Mouse (Mus musculus): ENCODE data around the gene Selplg. TPM values are rescaled to one million over a fixed set of nuclear protein-coding genes. Genes with fewer than 3 reads are reported as not detected.

Selplg gene
- polyA plus RNA-seq, 1 experiment = 11.7 TPM

DNA sequence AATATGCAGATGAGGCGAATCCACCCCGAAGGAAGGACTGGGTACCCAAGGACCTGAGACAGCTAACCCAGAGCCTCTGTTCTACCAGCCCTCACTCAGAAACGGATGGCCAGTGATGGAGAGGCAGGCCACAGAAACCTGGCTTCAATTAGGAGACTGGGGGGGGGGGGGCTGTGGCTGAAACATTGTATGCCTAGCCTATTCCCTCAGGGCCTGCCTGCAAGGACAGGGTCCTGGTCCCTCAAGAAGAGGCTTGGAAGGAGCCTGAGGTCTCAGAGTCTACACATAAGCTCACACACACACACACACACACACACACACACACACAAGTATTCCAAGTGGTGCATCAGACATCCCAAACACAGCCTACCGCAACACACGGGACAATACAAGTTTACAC, 32.8 kb downstream of the Selplg start:
- no peaks in the 10 kb centered on the region for H3K4me1 ChIP-seq (ENCODE audit: control insufficient read depth, insufficient read depth, low read length)
- no peaks in the 10 kb centered on the region for H3K36me3 ChIP-seq (ENCODE audit: control insufficient read depth, insufficient read depth, low read length)
- no peaks in the 10 kb centered on the region for H3K27me3 ChIP-seq (ENCODE audit: control insufficient read depth, insufficient read depth, low read length)
- H3K4me3 ChIP-seq (ENCODE audit: control insufficient read depth, low read depth, low read length) = no peak overlapping the region
- TF ChIP-seq CTCF (IDR thresholded peaks at IDR 0.05; ENCODE audit: control insufficient read depth, insufficient read depth, insufficient replicate concordance, low read depth, low read length) = no peak
- no peak for TF ChIP-seq POLR2A (IDR thresholded peaks at IDR 0.05; ENCODE audit: control insufficient read depth, low read depth, low read length)
- no peak overlapping the region for H3K27ac ChIP-seq (ENCODE audit: control insufficient read depth, insufficient read depth, low read depth, low read length)

DNA sequence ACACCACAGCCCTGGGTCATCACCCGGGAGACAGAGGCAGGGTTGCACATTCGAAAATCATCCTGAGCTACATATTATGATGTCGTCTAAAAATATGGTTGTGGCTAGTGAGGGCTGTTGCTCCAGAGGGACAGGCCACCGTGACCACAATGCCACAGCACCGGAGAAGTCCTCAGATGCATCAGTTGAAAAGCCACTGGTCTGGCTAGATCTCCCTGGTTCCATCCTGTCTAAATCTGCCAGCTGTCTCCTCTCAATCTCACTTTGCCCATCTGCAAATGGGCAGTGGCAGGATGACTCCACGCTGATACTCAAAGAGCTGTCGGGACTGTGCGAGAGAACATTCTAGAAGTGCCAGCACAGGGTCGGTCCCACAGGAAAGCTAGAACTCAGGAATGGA, 33.9 kb downstream of the Selplg start:
- Histone ChIP-seq H3K27me3 (ENCODE audit: control insufficient read depth, insufficient read depth, low read length) (no peaks in the 10 kb centered on the region), H3K36me3 (ENCODE audit: control insufficient read depth, insufficient read depth, low read length) (no peaks in the 10 kb centered on the region), H3K4me3 (ENCODE audit: control insufficient read depth, low read depth, low read length) (no peak overlapping the region), H3K4me1 (ENCODE audit: control insufficient read depth, insufficient read depth, low read length) (no peaks in the 10 kb centered on the region), H3K27ac (ENCODE audit: control insufficient read depth, insufficient read depth, low read depth, low read length) (no peak overlapping the region)
- TF ChIP-seq CTCF (IDR thresholded peaks at IDR 0.05; ENCODE audit: control insufficient read depth, insufficient read depth, insufficient replicate concordance, low read depth, low read length) = no peak
- TF ChIP-seq POLR2A (IDR thresholded peaks at IDR 0.05; ENCODE audit: control insufficient read depth, low read depth, low read length) = no peak

DNA sequence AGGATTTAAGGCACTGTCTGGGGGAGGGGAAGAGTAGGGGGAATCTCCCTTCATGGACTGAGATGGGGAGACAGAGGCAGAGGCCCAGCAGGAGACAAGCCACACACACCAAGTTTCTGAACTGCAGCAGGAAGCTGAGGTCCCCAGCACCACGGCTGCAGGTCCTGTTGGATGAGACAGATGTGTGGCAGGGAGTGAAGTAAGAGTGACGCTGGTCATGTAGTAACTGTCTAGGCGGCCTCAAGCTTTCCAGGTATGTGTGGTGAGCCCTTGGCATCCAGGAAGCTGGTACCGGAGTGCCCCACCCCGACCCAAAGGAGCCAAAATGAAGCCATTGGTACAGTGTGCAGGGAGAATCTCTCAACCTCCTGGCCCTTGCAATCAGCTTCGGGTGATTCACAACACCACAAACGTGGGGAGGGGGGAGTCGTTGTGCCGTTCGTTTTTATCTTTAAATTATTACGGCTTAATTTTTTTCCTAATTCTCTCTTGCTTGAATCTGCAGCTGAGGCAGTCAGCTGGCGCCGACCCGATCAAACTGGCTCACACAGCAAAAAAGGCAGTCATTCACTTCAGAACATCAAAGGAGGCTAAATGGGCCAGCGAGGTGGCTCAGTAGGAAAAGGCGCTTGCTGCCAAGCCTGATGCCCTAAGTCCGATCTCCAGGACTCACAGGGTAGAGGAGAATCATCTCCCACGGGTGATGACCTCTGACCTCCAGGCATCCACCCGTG, 35.1 kb downstream of the Selplg start:
- Histone ChIP-seq H3K4me1 (ENCODE audit: control insufficient read depth, insufficient read depth, low read length) (no peaks in the 10 kb centered on the region), H3K27me3 (ENCODE audit: control insufficient read depth, insufficient read depth, low read length) (no peaks in the 10 kb centered on the region), H3K27ac (ENCODE audit: control insufficient read depth, insufficient read depth, low read depth, low read length) (no peak overlapping the region), H3K4me3 (ENCODE audit: control insufficient read depth, low read depth, low read length) (no peak overlapping the region), H3K36me3 (ENCODE audit: control insufficient read depth, insufficient read depth, low read length) (no peaks in the 10 kb centered on the region)
- TF ChIP-seq CTCF (IDR thresholded peaks at IDR 0.05; ENCODE audit: control insufficient read depth, insufficient read depth, insufficient replicate concordance, low read depth, low read length) (no peak), POLR2A (IDR thresholded peaks at IDR 0.05; ENCODE audit: control insufficient read depth, low read depth, low read length) (no peak)

- Histone ChIP-seq H3K4me3 (ENCODE audit: control insufficient read depth, low read depth, low read length) (no peak overlapping the region), H3K27ac (ENCODE audit: control insufficient read depth, insufficient read depth, low read depth, low read length) (no peak overlapping the region)
Observed at GRCm38 (mm10) chr5:113796401-113797148, 35.9 kb downstream of the Selplg start.

DNA sequence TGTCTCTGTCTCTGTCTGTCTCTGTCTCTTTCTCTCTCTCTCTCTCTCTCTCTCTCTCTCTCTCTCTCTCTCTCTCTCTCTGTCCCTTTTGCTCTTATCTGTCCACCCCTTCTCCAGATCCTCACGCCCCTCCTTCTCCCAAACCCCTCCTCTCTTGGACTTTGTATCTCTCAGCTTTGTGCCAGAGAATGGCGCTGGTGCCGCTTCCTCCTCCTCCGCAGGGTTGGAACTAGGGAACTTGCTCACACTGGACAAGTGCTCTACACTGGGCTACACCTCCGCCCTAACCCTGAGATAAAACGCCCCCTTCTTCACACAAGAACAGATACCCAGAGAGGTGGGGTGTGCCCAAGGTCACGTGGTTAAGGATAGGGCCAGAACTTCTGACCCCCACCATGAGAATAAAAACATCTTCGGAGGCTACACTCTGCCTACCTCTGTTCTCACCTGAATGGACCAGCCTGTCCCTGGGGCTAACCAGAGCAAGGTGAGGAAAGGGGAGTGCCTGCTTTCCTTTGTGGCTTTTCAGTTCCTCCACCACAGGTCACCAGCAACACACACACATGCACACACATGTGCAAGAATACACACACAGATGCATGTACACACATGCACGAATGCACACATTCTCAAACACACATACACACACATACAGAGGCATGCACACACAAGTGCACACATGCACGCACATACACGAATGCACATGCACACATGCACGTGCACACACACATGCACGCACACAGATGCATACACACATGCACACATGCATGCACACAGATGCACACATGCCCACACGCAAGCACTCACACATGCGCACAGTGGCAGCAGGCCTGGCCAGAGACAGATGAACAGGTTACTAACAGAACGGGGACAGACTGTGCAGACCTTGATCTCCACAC, 41.0 kb downstream of the Selplg start:
- no peaks in the 10 kb centered on the region for H3K36me3 ChIP-seq (ENCODE audit: control insufficient read depth, insufficient read depth, low read length)
- no peak overlapping the region for H3K4me3 ChIP-seq (ENCODE audit: control insufficient read depth, low read depth, low read length)
- no peaks in the 10 kb centered on the region for H3K4me1 ChIP-seq (ENCODE audit: control insufficient read depth, insufficient read depth, low read length)
- H3K27ac ChIP-seq (ENCODE audit: control insufficient read depth, insufficient read depth, low read depth, low read length) = no peak overlapping the region
- TF ChIP-seq POLR2A (IDR thresholded peaks at IDR 0.05; ENCODE audit: control insufficient read depth, low read depth, low read length) = no peak
- TF ChIP-seq CTCF (IDR thresholded peaks at IDR 0.05; ENCODE audit: control insufficient read depth, insufficient read depth, insufficient replicate concordance, low read depth, low read length) = no peak
- H3K27me3 ChIP-seq (ENCODE audit: control insufficient read depth, insufficient read depth, low read length) = no peaks in the 10 kb centered on the region

More at GRCm38 (mm10) chr5:113796401-113797148, 35.9 kb downstream of the Selplg start:
- H3K4me1 ChIP-seq (ENCODE audit: control insufficient read depth, insufficient read depth, low read length) = no peaks in the 10 kb centered on the region
- TF ChIP-seq CTCF (IDR thresholded peaks at IDR 0.05; ENCODE audit: control insufficient read depth, insufficient read depth, insufficient replicate concordance, low read depth, low read length) (no peak), POLR2A (IDR thresholded peaks at IDR 0.05; ENCODE audit: control insufficient read depth, low read depth, low read length) (no peak)
- no peaks in the 10 kb centered on the region for H3K27me3 ChIP-seq (ENCODE audit: control insufficient read depth, insufficient read depth, low read length)
- H3K36me3 ChIP-seq (ENCODE audit: control insufficient read depth, insufficient read depth, low read length) = no peaks in the 10 kb centered on the region

DNA sequence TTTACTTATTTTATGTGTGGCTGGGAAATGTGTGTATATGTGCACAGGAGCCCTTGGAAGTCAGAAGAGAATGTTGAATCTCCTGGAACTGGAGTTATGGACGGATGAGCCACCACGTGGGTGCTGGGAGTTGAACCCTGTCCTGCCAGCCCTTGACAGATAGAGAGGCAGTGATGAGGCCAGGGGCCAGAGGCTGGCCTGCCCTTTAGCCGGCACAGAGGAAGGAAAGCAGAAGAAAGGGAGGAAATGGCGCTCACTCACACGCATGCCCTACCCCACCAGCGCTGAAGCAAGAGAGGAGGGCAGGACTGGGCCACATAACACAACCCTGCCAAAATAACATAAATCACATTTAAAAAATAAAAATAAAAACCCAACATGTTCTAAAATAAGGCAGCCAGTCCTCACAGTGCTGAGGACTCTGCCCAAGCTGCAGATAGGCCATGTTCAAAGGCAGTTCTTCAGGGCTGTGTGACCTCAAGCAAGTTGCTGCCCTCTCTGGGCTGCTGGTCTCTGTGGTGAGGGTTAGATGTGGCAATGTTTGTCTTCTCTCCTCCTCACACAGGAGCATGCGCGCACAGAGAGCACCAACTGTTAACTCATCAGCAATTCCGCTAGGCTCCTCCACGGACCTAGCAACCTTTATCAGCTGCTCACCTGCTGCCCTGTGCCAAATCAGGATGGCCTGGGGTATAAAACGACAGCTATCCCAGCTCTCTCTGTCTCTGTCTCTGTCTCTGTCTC, 41.8 kb downstream of the Selplg start:
- H3K27ac ChIP-seq (ENCODE audit: control insufficient read depth, insufficient read depth, low read depth, low read length) = no peak overlapping the region
- H3K27me3 ChIP-seq (ENCODE audit: control insufficient read depth, insufficient read depth, low read length) = no peaks in the 10 kb centered on the region
- H3K4me3 ChIP-seq (ENCODE audit: control insufficient read depth, low read depth, low read length) = no peak overlapping the region
- H3K4me1 ChIP-seq (ENCODE audit: control insufficient read depth, insufficient read depth, low read length) = no peaks in the 10 kb centered on the region
- H3K36me3 ChIP-seq (ENCODE audit: control insufficient read depth, insufficient read depth, low read length) = no peaks in the 10 kb centered on the region
- no peak for TF ChIP-seq CTCF (IDR thresholded peaks at IDR 0.05; ENCODE audit: control insufficient read depth, insufficient read depth, insufficient replicate concordance, low read depth, low read length)
- no peak for TF ChIP-seq POLR2A (IDR thresholded peaks at IDR 0.05; ENCODE audit: control insufficient read depth, low read depth, low read length)

All from testis, adult 2 months (tissue).